Mouse (Mus musculus): ENCODE measurements around the gene 3110040N11Rik. TPM values are rescaled to one million over a fixed set of nuclear protein-coding genes. Genes with fewer than 3 reads are reported as not detected.

The 3110040N11Rik gene
- polyA plus RNA-seq, 1 experiment from 2014 or later: 30.0 TPM

GRCm38 (mm10) chr7:81735300-81736048 is 53.8 kb downstream of the 3110040N11Rik start:
- H3K27ac ChIP-seq: no peak overlapping the region
- ATAC-seq (ENCODE audit: low read depth) (no peak), DNase-seq (no peak)
- WGBS (ENCODE audit: insufficient replicate concordance): 53% methylated on average over 9 of the region's 9 CpGs
- H3K4me1 ChIP-seq (replicated peaks): peaks cover 15% of the 10 kb centered on the region
- H3K27me3 ChIP-seq: 0 out of 2 replicates have a peak, but pooled peaks cover 4% of the 10 kb centered on the region
- no peak overlapping the region for H3K4me3 ChIP-seq (replicated peaks)
- H3K4me2 ChIP-seq: no peak overlapping the region
- no peaks in the 10 kb centered on the region for H3K9me3 ChIP-seq (replicated peaks)
- no peak overlapping the region for H3K9ac ChIP-seq
- H3K36me3 ChIP-seq: no peaks in the 10 kb centered on the region

- ATAC-seq (ENCODE audit: low read depth) (no peak), DNase-seq (no peak)
- WGBS (ENCODE audit: insufficient replicate concordance): 51% methylated on average over 12 of the region's 12 CpGs
- Histone ChIP-seq H3K27ac (no peak overlapping the region), H3K4me3 (replicated peaks) (no peak overlapping the region), H3K9me3 (replicated peaks) (no peaks in the 10 kb centered on the region), H3K4me1 (replicated peaks) (peaks cover 13% of the 10 kb centered on the region), H3K36me3 (no peaks in the 10 kb centered on the region), H3K4me2 (no peak overlapping the region), H3K9ac (no peak overlapping the region), H3K27me3 (0 out of 2 replicates have a peak, but pooled peaks cover 4% of the 10 kb centered on the region)
Observed at GRCm38 (mm10) chr7:81732183-81733089, 56.8 kb downstream of the 3110040N11Rik start.

Other genes with a start within 250 kb of the 3110040N11Rik start
- 0.06 and 0.15 TPM in 2 replicates for gene Fsd2, start 222.5 kb downstream of the 3110040N11Rik start, polyA plus RNA-seq (2015; fragmentation: Nextera tagmentation; extraction: Ambion mirVana)
- gene Whamm, start 218.2 kb downstream of the 3110040N11Rik start, polyA plus RNA-seq (2015; fragmentation: Nextera tagmentation; extraction: Ambion mirVana): 4.0 and 4.5 TPM in 2 replicates
- 5.7 and 6.3 TPM in 2 replicates for gene Homer2, start 82.0 kb downstream of the 3110040N11Rik start, polyA plus RNA-seq (2015; fragmentation: Nextera tagmentation; extraction: Ambion mirVana)
- 68.9 and 84.2 TPM in 2 replicates for gene Ramac, start 26.6 kb downstream of the 3110040N11Rik start, polyA plus RNA-seq (2015; fragmentation: Nextera tagmentation; extraction: Ambion mirVana)
- gene Btbd1, start 40.0 kb upstream of the 3110040N11Rik start, polyA plus RNA-seq (2015; fragmentation: Nextera tagmentation; extraction: Ambion mirVana): 24.0 and 25.3 TPM in 2 replicates
- gene Gm10160, start 66.3 kb upstream of the 3110040N11Rik start, polyA plus RNA-seq (2015; fragmentation: Nextera tagmentation; extraction: Ambion mirVana): not detected in 2 replicates
- 6.9 and 7.5 TPM in 2 replicates for gene Tm6sf1, start 69.5 kb upstream of the 3110040N11Rik start, polyA plus RNA-seq (2015; fragmentation: Nextera tagmentation; extraction: Ambion mirVana)
- gene Hdgfl3, start 145.0 kb upstream of the 3110040N11Rik start, polyA plus RNA-seq (2015; fragmentation: Nextera tagmentation; extraction: Ambion mirVana): 0.66 and 0.71 TPM in 2 replicates
- gene Bnc1, start 202.8 kb upstream of the 3110040N11Rik start, polyA plus RNA-seq (2015; fragmentation: Nextera tagmentation; extraction: Ambion mirVana): 0.62 and 0.80 TPM in 2 replicates